Mouse (Mus musculus): ENCODE data around the gene Frzb. TPM values are rescaled to one million over a fixed set of nuclear protein-coding genes. Genes with fewer than 3 reads are reported as not detected.

Gene Frzb
- polyA plus RNA-seq, 1 experiment, result not detected

GRCm38 (mm10) chr2:80371458-80371857 is 76.0 kb downstream of the Frzb start:
- Histone ChIP-seq H3K4me3 (replicated peaks) (no peak overlapping the region), H3K27me3 (ENCODE audit: control insufficient read depth) (no peaks in the 10 kb centered on the region), H3K4me1 (ENCODE audit: control insufficient read depth) (no peaks in the 10 kb centered on the region), H3K9me3 (ENCODE audit: control insufficient read depth, low read length) (no peaks in the 10 kb centered on the region), H3K36me3 (ENCODE audit: control insufficient read depth) (no peaks in the 10 kb centered on the region)
- TF ChIP-seq TAL1 (IDR thresholded peaks at IDR 0.05; ENCODE audit: low read length), result no peak
- no peak for TF ChIP-seq GATA1 (IDR thresholded peaks at IDR 0.05; ENCODE audit: low read length)

Other genes with a start within 250 kb of the Frzb start
- 0.07 TPM in 1 of 2 replicates, not detected in the other for gene Prdx6b, start 155.2 kb downstream of the Frzb start, polyA plus RNA-seq (2012)
- gene Dnajc10, start 132.2 kb downstream of the Frzb start, polyA plus RNA-seq (2012), result 0.18 and 0.37 TPM in 2 replicates
- 0.08 TPM in 2 replicates for gene Nckap1, start 133.8 kb upstream of the Frzb start, polyA plus RNA-seq (2012)
- not detected in 2 replicates for gene Dusp19, start 169.4 kb upstream of the Frzb start, polyA plus RNA-seq (2012)
- gene Nup35, start 169.6 kb upstream of the Frzb start, polyA plus RNA-seq (2012), result 0.15 and 0.17 TPM in 2 replicates

All from erythroblast, embryonic 14.5 days (primary cell).